Mouse (Mus musculus): Measurements from ENCODE around the gene Cbfa2t3. TPM values are rescaled to one million over a fixed set of nuclear protein-coding genes. Genes with fewer than 3 reads are reported as not detected.

Gene Cbfa2t3
- polyA plus RNA-seq, 1 experiment from 2014 or later = 3.6 TPM

DNA sequence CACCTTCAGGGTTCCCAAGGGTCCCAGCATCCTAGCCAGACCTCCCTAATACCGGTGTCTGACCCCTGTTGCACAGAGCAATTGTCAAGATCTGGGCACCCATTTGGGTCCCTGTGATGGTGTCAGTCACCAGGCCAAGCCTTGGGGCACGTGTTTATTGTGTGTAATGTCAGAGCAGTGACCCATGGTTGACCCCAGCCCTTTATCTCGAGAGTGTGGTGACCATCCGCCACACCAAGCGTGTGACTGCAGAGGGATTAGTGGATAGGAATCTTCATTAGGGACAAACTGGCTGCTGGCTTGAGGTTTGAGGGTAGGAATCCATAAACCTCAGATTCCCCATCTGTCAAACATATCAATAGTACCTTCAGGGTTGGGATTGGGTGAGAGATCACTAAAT lies 29.5 kb downstream of the Cbfa2t3 start:
- no peak for ATAC-seq (replicated peaks; ENCODE audit: low FRiP score)
- no peak overlapping the region for H3K27ac ChIP-seq
- H3K27me3 ChIP-seq = peaks cover 56% of the 10 kb centered on the region
- H3K9me3 ChIP-seq (replicated peaks) = no peaks in the 10 kb centered on the region
- H3K9ac ChIP-seq = no peak overlapping the region
- H3K4me1 ChIP-seq = peaks cover 47% of the 10 kb centered on the region
- no peak overlapping the region for H3K4me3 ChIP-seq (replicated peaks)
- H3K4me2 ChIP-seq = no peak overlapping the region
- H3K36me3 ChIP-seq = no peaks in the 10 kb centered on the region
- 52% methylated on average over 5 of the region's 5 CpGs for WGBS

DNA sequence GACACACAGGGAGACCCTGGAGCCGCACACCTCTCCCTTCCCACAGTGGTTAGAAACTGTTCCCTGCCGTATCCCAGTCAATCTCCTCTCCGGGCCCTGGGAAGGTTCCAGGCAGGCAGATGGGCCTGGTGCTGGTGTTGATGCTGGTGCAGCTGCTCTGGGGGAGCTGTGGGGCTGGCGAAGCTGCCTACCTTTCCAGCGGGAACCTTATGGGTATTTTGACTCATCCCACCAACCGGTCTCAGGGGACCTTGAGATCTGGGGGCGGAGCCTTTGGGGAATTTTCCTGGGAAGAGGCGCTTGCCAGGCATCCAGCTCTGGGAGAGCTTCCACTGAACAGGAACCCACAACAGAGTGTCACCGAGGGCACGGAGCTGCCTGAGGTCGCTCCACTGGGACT lies 31.1 kb downstream of the Cbfa2t3 start:
- Histone ChIP-seq H3K4me1 (peaks cover 55% of the 10 kb centered on the region), H3K27ac (no peak overlapping the region)

DNA sequence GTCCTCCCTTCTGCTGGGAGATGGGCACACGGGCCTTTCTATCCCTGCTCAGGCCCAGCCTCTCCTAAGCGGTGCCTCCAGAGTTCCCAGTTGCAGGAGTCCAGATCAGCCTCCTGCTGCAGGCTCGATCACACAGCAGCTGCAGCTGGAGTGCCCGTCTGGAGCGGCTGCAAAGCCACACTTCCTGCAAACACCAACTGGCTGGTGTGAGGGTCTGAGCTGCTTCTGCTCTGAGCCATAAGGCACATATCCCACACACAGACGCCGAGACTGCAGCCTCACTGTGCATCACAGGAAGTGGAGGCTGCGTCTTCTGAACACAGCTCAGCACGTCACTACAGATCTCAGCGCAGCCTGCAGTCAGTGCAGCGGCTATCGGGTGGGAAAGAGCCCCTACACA lies 32.1 kb downstream of the Cbfa2t3 start:
- H3K4me2 ChIP-seq = no peak overlapping the region
- peak overlapping the region; percentile 64 for H3K27ac ChIP-seq
- ATAC-seq (replicated peaks; ENCODE audit: low FRiP score) = no peak
- H3K27me3 ChIP-seq = peaks cover 31% of the 10 kb centered on the region
- H3K4me1 ChIP-seq = peaks cover 65% of the 10 kb centered on the region
- no peaks in the 10 kb centered on the region for H3K9me3 ChIP-seq (replicated peaks)
- 50% methylated on average over 12 of the region's 12 CpGs for WGBS
- no peak overlapping the region for H3K9ac ChIP-seq
- H3K4me3 ChIP-seq (replicated peaks) = no peak overlapping the region
- no peaks in the 10 kb centered on the region for H3K36me3 ChIP-seq

More for the DNA sequence above, 31.1 kb downstream of the Cbfa2t3 start:
- 76% methylated on average over 11 of the region's 11 CpGs for WGBS
- no peak overlapping the region for H3K4me2 ChIP-seq
- H3K9ac ChIP-seq = no peak overlapping the region
- ATAC-seq (replicated peaks; ENCODE audit: low FRiP score) = no peak
- peaks cover 41% of the 10 kb centered on the region for H3K27me3 ChIP-seq
- H3K4me3 ChIP-seq (replicated peaks) = no peak overlapping the region
- H3K9me3 ChIP-seq (replicated peaks) = no peaks in the 10 kb centered on the region
- H3K36me3 ChIP-seq = no peaks in the 10 kb centered on the region

DNA sequence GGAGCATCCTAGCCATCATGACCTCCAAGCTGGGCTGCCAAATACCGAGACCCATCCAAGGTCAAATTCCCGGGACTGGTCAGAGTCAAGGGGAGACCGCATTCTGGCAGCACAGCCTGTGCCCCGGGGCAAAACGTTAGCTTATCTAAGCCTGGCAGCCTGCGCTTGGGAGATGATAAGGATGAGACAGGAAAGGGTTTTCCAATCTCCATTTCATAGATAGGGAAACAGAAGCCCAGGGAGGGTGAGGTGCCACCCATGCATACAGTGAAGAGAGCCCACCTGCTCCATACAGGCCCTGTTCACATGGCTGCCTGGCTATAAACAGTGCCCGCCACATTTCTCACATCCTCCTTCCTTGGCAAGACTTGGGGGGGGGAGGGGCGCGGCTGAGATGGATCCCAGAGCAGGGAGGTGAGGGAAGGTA lies 32.6 kb downstream of the Cbfa2t3 start:
- Histone ChIP-seq H3K36me3 (no peaks in the 10 kb centered on the region), H3K27me3 (peaks cover 27% of the 10 kb centered on the region), H3K4me3 (replicated peaks) (no peak overlapping the region), H3K4me2 (no peak overlapping the region), H3K4me1 (peaks cover 69% of the 10 kb centered on the region), H3K27ac (peak overlapping the region; percentile 64), H3K9ac (no peak overlapping the region), H3K9me3 (replicated peaks) (no peaks in the 10 kb centered on the region)
- WGBS = 41% methylated on average over 9 of the region's 9 CpGs
- ATAC-seq (replicated peaks; ENCODE audit: low FRiP score) = no peak

DNA sequence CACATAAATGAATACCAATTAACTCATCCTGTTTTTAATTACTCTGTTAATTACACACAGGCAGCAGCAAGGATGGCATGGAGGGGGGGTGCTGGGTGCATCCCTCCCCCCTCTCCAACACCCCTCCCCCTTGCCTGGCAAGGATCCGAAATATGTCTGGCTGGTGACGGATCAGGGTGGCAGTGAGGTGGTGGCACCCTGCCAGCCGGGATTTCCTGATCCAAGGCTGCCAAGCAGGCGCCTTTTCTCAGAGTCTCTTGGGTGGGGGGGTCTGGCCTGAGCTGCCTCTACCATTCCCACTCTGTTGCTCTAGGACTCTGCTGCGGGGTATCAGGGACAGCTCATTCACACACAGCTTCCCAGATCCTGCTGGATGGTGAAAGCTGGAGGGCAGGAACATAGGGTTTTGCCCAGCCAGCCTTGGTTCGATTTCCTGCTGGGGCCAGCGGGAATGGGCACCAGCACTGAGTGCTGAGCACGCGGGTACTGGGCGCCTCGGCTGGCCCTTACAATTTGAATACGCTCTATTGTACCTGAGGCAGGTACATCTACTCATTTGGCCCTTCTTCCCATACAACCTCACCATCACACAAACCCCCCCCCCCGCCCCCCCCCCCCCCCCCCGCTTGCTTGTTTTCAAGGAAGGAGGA lies 33.1 kb downstream of the Cbfa2t3 start:
- no peak for ATAC-seq (replicated peaks; ENCODE audit: low FRiP score)
- Histone ChIP-seq H3K27me3 (peaks cover 21% of the 10 kb centered on the region), H3K9ac (no peak overlapping the region), H3K9me3 (replicated peaks) (no peaks in the 10 kb centered on the region), H3K4me3 (replicated peaks) (no peak overlapping the region), H3K27ac (peak overlapping the region; percentile 75), H3K36me3 (no peaks in the 10 kb centered on the region), H3K4me2 (peak overlapping the region; percentile 13; the same call in 1 of the 2 replicates), H3K4me1 (peaks cover 75% of the 10 kb centered on the region)
- 67% methylated on average over 13 of the region's 14 CpGs for WGBS

DNA sequence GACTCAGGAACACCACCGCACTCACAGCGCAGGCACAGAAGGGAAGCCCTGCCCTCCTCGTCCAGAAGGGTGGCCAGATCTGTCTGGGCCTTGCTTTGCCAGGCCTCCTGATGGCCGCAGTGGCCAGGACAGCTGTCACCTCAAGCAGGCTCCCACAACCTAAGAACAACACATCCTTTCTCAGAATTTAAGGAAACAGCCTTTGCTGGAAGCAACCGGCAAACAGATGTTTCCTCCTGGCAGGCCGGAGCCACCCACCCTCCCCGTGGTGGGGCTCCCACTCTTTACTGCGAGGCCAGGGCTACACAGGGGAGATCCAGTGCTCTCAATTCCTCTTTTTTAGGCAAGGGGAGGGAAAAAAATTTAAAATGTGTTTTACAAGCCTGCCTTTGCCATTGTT lies 33.7 kb downstream of the Cbfa2t3 start:
- Histone ChIP-seq H3K4me1 (peaks cover 77% of the 10 kb centered on the region), H3K27ac (peak overlapping the region; percentile 75), H3K9ac (no peak overlapping the region), H3K36me3 (no peaks in the 10 kb centered on the region), H3K4me2 (no peak overlapping the region), H3K9me3 (replicated peaks) (no peaks in the 10 kb centered on the region), H3K4me3 (replicated peaks) (no peak overlapping the region), H3K27me3 (peaks cover 16% of the 10 kb centered on the region)
- 35% methylated on average over 8 of the region's 8 CpGs for WGBS
- 0 out of 2 replicates have a peak, but pooled peaks have one; percentile 13 for ATAC-seq (replicated peaks; ENCODE audit: low FRiP score)

DNA sequence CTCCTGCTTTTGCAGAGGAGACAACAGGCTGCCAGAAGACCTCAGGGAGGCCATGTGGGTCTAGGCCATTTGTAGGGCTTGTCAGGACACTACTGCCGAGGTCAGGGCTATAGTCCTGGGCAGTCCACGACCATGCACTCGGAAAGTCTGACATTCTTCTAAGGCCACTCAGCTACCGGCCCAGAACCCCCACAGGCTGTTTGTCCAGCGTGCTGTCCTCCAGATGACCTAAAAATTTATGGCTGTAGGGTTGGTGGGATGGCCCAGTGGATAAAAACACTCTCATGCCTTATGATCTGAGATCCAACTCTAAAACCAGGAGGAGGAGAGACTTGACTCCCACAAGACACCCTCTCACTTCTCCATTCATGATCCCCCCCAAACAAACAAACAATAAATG lies 35.2 kb downstream of the Cbfa2t3 start:
- Histone ChIP-seq H3K27me3 (peaks cover 5% of the 10 kb centered on the region; the same call in 1 of the 2 replicates), H3K4me3 (replicated peaks) (no peak overlapping the region), H3K36me3 (no peaks in the 10 kb centered on the region), H3K9ac (no peak overlapping the region), H3K4me1 (peaks cover 79% of the 10 kb centered on the region), H3K27ac (peak overlapping the region; percentile 75; the same call in 1 of the 2 replicates), H3K9me3 (replicated peaks) (no peaks in the 10 kb centered on the region), H3K4me2 (no peak overlapping the region)
- ATAC-seq (replicated peaks; ENCODE audit: low FRiP score) = no peak
- WGBS = 19% methylated on average over 5 of the region's 5 CpGs

DNA sequence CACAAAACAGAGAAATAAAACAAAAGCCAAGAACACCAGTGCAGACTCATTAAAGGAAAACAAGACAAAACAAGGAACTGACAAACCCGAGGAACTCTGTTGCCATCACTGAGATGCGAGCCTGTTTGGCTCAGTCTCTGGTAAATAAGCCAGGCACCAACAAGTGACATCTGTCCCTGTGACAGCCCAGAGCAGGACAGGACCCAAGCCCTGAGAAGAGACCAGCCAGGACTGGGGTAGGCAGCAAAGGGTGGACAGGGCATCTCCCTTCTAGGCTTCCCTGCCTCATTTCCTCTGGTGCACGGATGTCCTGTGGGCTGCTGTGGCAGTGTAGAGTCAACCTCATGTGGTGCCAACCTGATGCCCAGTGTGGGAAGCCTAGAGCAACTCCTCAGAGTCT lies 35.8 kb downstream of the Cbfa2t3 start:
- Histone ChIP-seq H3K27me3 (peaks cover 5% of the 10 kb centered on the region; the same call in 1 of the 2 replicates), H3K4me3 (replicated peaks) (no peak overlapping the region), H3K4me1 (peaks cover 85% of the 10 kb centered on the region), H3K27ac (peak overlapping the region; percentile 75; the same call in 1 of the 2 replicates), H3K36me3 (no peaks in the 10 kb centered on the region), H3K9me3 (replicated peaks) (no peaks in the 10 kb centered on the region), H3K9ac (no peak overlapping the region), H3K4me2 (no peak overlapping the region)
- ATAC-seq (replicated peaks; ENCODE audit: low FRiP score) = no peak
- WGBS = 72% methylated on average over 3 of the region's 3 CpGs

DNA sequence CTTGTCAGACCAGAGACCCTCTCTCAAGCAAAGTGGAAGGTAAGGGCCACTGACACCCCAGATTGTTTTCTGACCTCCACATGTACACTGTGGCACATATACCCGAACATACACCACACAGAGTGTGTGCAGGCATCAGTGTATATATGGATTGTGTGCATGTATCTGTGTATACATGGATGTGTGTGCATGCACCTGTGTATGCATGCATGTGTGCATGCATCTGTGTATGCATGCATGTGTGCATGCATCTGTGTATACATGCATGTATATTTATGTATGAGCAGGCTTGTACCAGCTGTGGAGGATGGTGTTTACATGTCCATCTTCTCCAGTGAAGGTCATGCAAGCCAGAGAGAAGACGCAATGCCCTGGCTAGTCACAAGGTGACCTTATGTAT lies 37.0 kb downstream of the Cbfa2t3 start:
- H3K4me3 ChIP-seq (replicated peaks) = no peak overlapping the region
- no peaks in the 10 kb centered on the region for H3K27me3 ChIP-seq
- no peak for ATAC-seq (replicated peaks; ENCODE audit: low FRiP score)
- H3K36me3 ChIP-seq = no peaks in the 10 kb centered on the region
- H3K27ac ChIP-seq = no peak overlapping the region
- H3K9ac ChIP-seq = no peak overlapping the region
- H3K9me3 ChIP-seq (replicated peaks) = no peaks in the 10 kb centered on the region
- H3K4me2 ChIP-seq = no peak overlapping the region
- H3K4me1 ChIP-seq = peaks cover 80% of the 10 kb centered on the region
- WGBS = 74% methylated on average over 2 of the region's 2 CpGs

DNA sequence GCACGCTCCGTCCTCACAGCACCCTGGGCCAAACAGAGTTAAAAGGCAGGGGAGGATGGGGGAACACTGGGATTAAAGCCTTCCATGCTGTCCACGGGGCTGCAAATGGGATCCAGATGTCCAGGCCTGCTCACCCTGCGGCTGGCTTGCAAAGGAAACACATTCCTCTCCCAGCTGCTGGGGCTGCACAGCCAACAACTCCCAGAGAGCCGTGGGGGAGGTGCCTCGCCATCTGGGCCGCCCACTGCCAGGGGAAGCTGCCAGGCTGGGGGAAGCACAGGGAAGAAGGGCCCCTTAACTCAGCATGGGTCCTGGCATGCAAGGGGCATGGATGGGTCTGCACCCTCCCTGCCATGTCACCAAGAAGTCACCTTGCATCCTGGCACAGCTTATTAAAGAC lies 37.8 kb downstream of the Cbfa2t3 start:
- H3K36me3 ChIP-seq = no peaks in the 10 kb centered on the region
- 15% methylated on average over 7 of the region's 7 CpGs for WGBS
- no peak overlapping the region for H3K4me3 ChIP-seq (replicated peaks)
- peak; percentile 70 for ATAC-seq (replicated peaks; ENCODE audit: low FRiP score)
- H3K27ac ChIP-seq = peak overlapping the region; percentile 81
- no peak overlapping the region for H3K9ac ChIP-seq
- H3K4me1 ChIP-seq = peaks cover 76% of the 10 kb centered on the region
- H3K9me3 ChIP-seq (replicated peaks) = no peaks in the 10 kb centered on the region
- H3K27me3 ChIP-seq = no peaks in the 10 kb centered on the region
- H3K4me2 ChIP-seq = 0 out of 2 replicates have a peak overlapping the region, but pooled peaks have one; percentile 16

DNA sequence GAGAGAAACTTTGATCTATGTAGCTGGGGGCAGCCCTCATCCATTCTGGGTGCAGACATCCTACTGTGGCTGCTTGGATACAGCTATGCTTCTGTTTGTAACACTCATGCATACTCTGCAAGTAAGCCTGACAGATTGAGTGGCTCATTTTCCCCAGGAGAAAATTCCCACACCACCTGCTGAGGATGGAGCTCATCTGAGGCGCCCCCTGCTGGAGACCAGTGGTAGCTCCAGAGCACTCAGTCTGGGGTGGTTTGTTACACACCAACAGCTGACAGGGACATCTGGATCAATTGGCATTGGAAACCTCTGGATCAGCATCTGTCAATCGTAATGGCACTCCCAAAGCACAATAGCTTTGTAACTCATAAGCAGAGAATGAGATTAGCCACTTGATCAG lies 38.9 kb downstream of the Cbfa2t3 start:
- Histone ChIP-seq H3K9me3 (replicated peaks) (no peaks in the 10 kb centered on the region), H3K9ac (no peak overlapping the region), H3K4me2 (no peak overlapping the region), H3K36me3 (no peaks in the 10 kb centered on the region), H3K4me3 (replicated peaks) (no peak overlapping the region), H3K27me3 (no peaks in the 10 kb centered on the region), H3K27ac (no peak overlapping the region), H3K4me1 (peaks cover 78% of the 10 kb centered on the region)
- ATAC-seq (replicated peaks; ENCODE audit: low FRiP score) = no peak
- 73% methylated on average over 2 of the region's 2 CpGs for WGBS

DNA sequence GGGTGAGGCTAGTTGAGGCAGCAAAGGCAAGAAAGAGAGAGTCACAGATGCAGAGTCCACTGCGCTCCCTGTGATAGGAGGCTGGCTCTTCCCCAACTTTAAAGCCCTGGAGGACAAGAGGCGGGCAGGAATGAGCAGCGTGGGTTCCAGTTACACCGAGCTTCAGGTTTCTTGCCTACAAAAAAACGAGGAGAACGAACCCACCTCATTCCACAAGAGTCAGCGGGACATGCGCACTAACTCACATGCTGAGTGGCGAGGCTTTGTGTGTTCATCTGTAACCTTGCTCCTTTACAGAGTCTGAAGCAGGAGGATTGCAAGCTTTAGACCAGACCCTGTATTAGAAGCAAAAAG lies 40.1 kb downstream of the Cbfa2t3 start:
- Histone ChIP-seq H3K9me3 (replicated peaks) (no peaks in the 10 kb centered on the region), H3K36me3 (no peaks in the 10 kb centered on the region), H3K4me3 (replicated peaks) (no peak overlapping the region), H3K4me2 (no peak overlapping the region), H3K27me3 (no peaks in the 10 kb centered on the region), H3K27ac (no peak overlapping the region), H3K4me1 (peaks cover 78% of the 10 kb centered on the region), H3K9ac (no peak overlapping the region)
- WGBS = 44% methylated on average over 9 of the region's 9 CpGs
- ATAC-seq (replicated peaks; ENCODE audit: low FRiP score) = no peak
